In the genomic region with DNA sequence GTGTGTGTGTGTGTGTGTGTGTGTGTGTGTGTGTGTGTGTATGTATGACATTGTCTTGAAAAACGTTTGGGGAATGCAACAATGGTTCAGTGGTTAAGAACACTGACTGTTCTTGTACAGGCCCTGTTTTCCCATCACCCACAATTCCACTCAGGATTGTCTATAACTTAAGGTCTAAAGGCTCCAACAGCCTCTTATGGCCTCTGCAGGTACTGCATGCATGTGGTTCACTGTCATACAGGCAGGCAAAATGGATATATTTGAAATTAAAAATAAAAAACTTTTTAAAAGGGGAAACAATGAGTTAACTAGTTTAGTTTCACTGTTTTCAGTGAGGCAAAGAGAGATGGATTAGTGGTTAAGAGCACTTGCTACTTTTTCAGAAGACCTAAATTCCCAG, we compare ENCODE assay signal across 21 mouse cellular contexts. TPM values are rescaled to one million over a fixed set of nuclear protein-coding genes. Genes with fewer than 3 reads are reported as not detected.
DNase-seq lines count a peak whose midpoint lies in the region; ATAC-seq and TF ChIP-seq lines count a peak whose summit lies in the region.
"Had no signal": no experiment of that assay in that cellular context is flagged by ENCODE, and none has a peak within 500 bp of the region (broad histone marks: within the 10 kb centered on the region; RNA-seq: fewer than 3 reads in every experiment).

No protein-coding gene starts in this region.

- TF ChIP-seq CTCF in left cerebral cortex, adult 2 months (IDR thresholded peaks at IDR 0.05), result peak; percentile 20

- intact Hi-C loops in left cerebral cortex, adult 2 months (cut with DNase I), result no loop called here
- intact Hi-C loops in left cerebral cortex, postnatal 4 days (cut with DNase I), result no loop called here

- no peak overlapping the region for H3K4me3 ChIP-seq in left cerebral cortex, adult 2 months
- H3K4me3 ChIP-seq: forebrain, embryonic 10.5 days; hindbrain, embryonic 10.5 days; limb, embryonic 13.5 days; myocyte; stomach, embryonic 15.5 days had no signal

- ATAC-seq in CD4-positive, CD25-positive, alpha-beta regulatory T cell, adult 4 months, result no peak
- ATAC-seq: forebrain, postnatal 0 days had no signal

- H3K27ac ChIP-seq in left cerebral cortex, adult 2 months, result no peak overlapping the region
- H3K27ac ChIP-seq: forebrain, embryonic 10.5 days; hindbrain, embryonic 10.5 days; limb, embryonic 13.5 days; stomach, embryonic 15.5 days had no signal

- peak; percentile 11 for DNase-seq in CD4-positive, CD25-positive, alpha-beta regulatory T cell, adult 2 months (ENCODE audit: low read depth, low spot score)
- DNase-seq in left cerebral cortex, adult 2 months (ENCODE audit: extremely low spot score in 1 of 2, low spot score in 2 of 2), result no peak
- DNase-seq in left cerebral cortex, postnatal 4 days, result no peak
- DNase-seq in 3T3-L1 (ENCODE audit: low read depth, low spot score) (peak; percentile 35), R1 (ENCODE audit: low read depth, low spot score) (peak; percentile 38)
- no peak for DNase-seq in adrenal gland, postnatal 36 days
- no peak for DNase-seq in gastrocnemius, postnatal 10 days
- DNase-seq: adrenal gland, postnatal 25 days; cerebellum, adult 2 months; cerebellum, postnatal 36 days; forebrain, postnatal 0 days; kidney, adult 2 months; kidney, postnatal 14 days; midbrain, embryonic 14.5 days; thymus, adult 2 months had no signal

RNA-seq across cellular contexts. Expression of a gene that starts 39.8 kb away (rescaled TPM):
- polyA plus RNA-seq in CD4-positive, CD25-positive, alpha-beta regulatory T cell, adult 4 months (2017; shearing (Covaris generic)), result 100 to 1,000 TPM in 1 of 2 experiments, 10 to 100 TPM in 1; 40.0 to 119 TPM
- total RNA-seq in left cerebral cortex, adult 2 months (2021), result 10 to 100 TPM; 92.7 to 96.3 TPM
- 100 to 1,000 TPM; 220 to 249 TPM for total RNA-seq in left cerebral cortex, postnatal 4 days (2021)
- total RNA-seq in adrenal gland, postnatal 36 days (2021), result 10 to 100 TPM; 83.8 to 89.0 TPM
- total RNA-seq in gastrocnemius, postnatal 10 days (2021), result 10 to 100 TPM; 59.2 to 73.7 TPM

Comparison
In these comparisons a context has a peak if more than half of its experiments do, and no peak if none do; other contexts are left out.
1. DNase-seq: peak in CD4-positive, CD25-positive, alpha-beta regulatory T cell, adult 2 months (single experiment), 3T3-L1 (single experiment) and R1 (single experiment); none in left cerebral cortex, adult 2 months (0 of 2), left cerebral cortex, postnatal 4 days (single experiment), adrenal gland, postnatal 36 days (0 of 2) and gastrocnemius, postnatal 10 days (single experiment).